Mouse (Mus musculus) intestine, embryonic 16.5 days (tissue): ENCODE results near the gene Anks1. TPM values are rescaled to one million over a fixed set of nuclear protein-coding genes. Genes with fewer than 3 reads are reported as not detected.

Source experiments
- ATAC-seq: fragments of 200-750 bp; cut with Nextera tagmentation; 2 replicates; pipeline ENCODE4 v1.8.0; 2017; ENCODE audit warnings: moderate TSS enrichment, moderate library complexity
- H3K27ac ChIP-seq: fragments of 300-500 bp; sonication (generic); 2 replicates; pipeline ENCODE4 v1.5.1; 2014; ENCODE audit warnings: mild to moderate bottlenecking, low read length
- H3K27me3 ChIP-seq: fragments of 300-500 bp; sonication (generic); replicated peaks from 2 replicates; pipeline ENCODE4 v1.6.1; 2014; ENCODE audit warnings: low read length, control low read depth, mixed read lengths; ENCODE audit not compliant: control insufficient read depth, insufficient read depth
- H3K36me3 ChIP-seq: fragments of 300-500 bp; sonication (generic); 2 replicates; pipeline ENCODE4 v1.6.1; 2014; ENCODE audit warnings: low read length, control low read depth; ENCODE audit not compliant: control insufficient read depth, insufficient read depth
- H3K4me1 ChIP-seq: fragments of 300-500 bp; sonication (generic); 2 replicates; pipeline ENCODE4 v1.6.1; 2014; ENCODE audit warnings: low read length, control low read depth, mixed read lengths; ENCODE audit not compliant: control insufficient read depth, insufficient read depth
- H3K4me2 ChIP-seq: fragments of 300-500 bp; sonication (generic); 2 replicates; pipeline ENCODE4 v1.6.1; 2014; ENCODE audit warnings: low read depth, low read length, control low read depth
- H3K4me3 ChIP-seq: fragments of 300-500 bp; sonication (generic); 2 replicates; pipeline ENCODE4 v1.5.1; 2014; ENCODE audit warnings: mild to moderate bottlenecking, low read length
- H3K9ac ChIP-seq: fragments of 300-500 bp; sonication (generic); 2 replicates; pipeline ENCODE4 v1.6.1; 2014; ENCODE audit warnings: low read depth, low read length
- H3K9me3 ChIP-seq: fragments of 300-500 bp; sonication (generic); 2 replicates; pipeline ENCODE4 v1.6.1; 2016; ENCODE audit warnings: low read length, control low read depth; ENCODE audit not compliant: control insufficient read depth
- WGBS: fragments of 180-500 bp; shearing (Covaris S2); extraction: QIAGEN DNeasy Blood & Tissue Kit; methylation state at CpG from one replicate; pipeline ENCODE4 v1.1.7; 2014; 5-methylcytosine and 5-hydroxymethylcytosine counted together
- polyA plus RNA-seq: library from polyadenylated mRNA; unstranded; fragments of >200 nt; fragmentation: Nextera tagmentation; extraction: Ambion mirVana; gene quantifications from 2 replicates; pipeline ENCODE4 v1.2.1, GENCODE M21; 2015

Anks1 gene
- polyA plus RNA-seq, 1 experiment from 2014 or later: 10.0 TPM

DNA sequence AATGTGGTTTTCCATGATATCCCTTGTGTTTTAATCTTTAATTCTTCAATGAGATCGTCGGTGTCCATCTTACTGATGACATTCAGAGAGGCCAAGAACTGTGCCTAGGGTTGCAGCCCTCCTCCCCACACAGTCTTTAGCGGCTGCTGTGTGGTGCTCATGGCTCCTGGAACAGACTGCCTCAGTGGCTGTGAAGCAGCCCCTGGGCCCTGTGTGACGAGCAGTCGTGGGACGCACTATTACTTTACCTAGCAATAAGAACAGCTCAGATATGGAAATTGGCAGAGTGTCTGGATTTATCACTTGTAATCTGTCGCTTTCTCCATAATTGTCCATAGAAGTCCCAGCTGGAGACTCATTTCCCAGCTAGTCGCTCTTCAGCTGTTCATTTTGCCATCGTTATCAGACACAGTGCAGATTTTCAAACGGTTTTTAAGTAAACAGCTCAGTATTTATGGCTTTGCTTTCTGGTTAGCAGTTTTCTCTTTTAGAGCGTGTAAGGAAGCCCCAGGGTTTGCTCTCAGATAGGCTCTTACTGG is 13.1 kb downstream of the Anks1 start:
- peaks cover 41% of the 10 kb centered on the region for H3K4me1 ChIP-seq
- H3K27me3 ChIP-seq: no peaks in the 10 kb centered on the region
- no peaks in the 10 kb centered on the region for H3K9me3 ChIP-seq
- no peak overlapping the region for H3K4me3 ChIP-seq
- H3K36me3 ChIP-seq: no peaks in the 10 kb centered on the region
- WGBS: 50% methylated on average over 11 of the region's 11 CpGs
- no peak overlapping the region for H3K27ac ChIP-seq
- H3K9ac ChIP-seq: no peak overlapping the region
- ATAC-seq: no peak
- H3K4me2 ChIP-seq: no peak overlapping the region

DNA sequence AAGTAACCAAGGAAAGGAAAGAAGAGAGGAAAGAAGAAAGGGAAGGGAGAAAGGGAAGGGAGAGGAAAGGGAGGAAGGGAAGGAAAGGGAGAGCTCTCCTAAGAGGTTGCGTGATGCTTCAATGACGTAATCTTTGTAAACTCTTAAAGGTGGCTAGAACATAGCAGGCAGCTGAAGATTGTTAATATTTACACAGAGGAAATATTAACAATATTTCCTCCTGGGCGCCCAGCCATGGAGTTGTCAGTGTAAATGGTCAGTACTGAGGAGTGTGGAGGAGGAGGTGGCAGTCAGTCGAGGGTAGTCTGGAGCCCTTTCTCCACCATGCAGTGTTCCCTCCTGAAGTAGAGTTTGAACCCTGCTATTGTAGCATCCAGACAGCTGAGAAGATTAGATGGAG is 15.9 kb downstream of the Anks1 start:
- no peaks in the 10 kb centered on the region for H3K36me3 ChIP-seq
- no peaks in the 10 kb centered on the region for H3K9me3 ChIP-seq
- no peaks in the 10 kb centered on the region for H3K27me3 ChIP-seq
- H3K9ac ChIP-seq: no peak overlapping the region
- peak overlapping the region; percentile 58 for H3K27ac ChIP-seq
- H3K4me1 ChIP-seq: peaks cover 39% of the 10 kb centered on the region
- peak; percentile 79 for ATAC-seq
- WGBS: 29% methylated on average over 4 of the region's 4 CpGs
- no peak overlapping the region for H3K4me3 ChIP-seq
- no peak overlapping the region for H3K4me2 ChIP-seq

DNA sequence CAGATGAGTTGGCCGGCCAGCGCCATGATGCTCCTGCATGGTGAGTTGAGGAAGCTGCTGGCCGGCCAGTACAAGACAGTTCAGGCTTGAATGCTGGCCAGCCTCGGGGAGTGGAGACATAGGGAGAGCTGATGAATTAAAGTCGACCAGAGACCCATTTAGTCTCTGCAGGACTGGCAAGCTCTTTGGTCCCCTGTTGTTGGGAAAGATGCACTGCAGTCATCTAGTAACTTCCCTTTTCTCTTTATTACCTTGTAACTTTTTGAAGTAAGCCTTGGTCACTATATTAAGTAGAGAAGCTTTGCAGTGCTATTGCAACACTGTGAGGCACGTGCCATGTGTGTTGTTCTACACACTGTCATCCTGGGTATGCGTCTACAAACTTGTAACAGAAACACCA is 16.4 kb downstream of the Anks1 start:
- Histone ChIP-seq H3K36me3 (no peaks in the 10 kb centered on the region), H3K4me2 (no peak overlapping the region), H3K27ac (peak overlapping the region; percentile 58), H3K27me3 (no peaks in the 10 kb centered on the region), H3K4me1 (peaks cover 38% of the 10 kb centered on the region), H3K9ac (no peak overlapping the region), H3K4me3 (no peak overlapping the region), H3K9me3 (no peaks in the 10 kb centered on the region)
- ATAC-seq: peak; percentile 47
- WGBS: 63% methylated on average over 7 of the region's 7 CpGs

- no peak for ATAC-seq
- H3K27ac ChIP-seq: no peak overlapping the region
- whole genome bisulfite sequencing: 91% methylated on average over 5 of the region's 5 CpGs
These were observed 21.2 kb downstream of the Anks1 start for GRCm38 (mm10) chr17:27930291-27930690.

DNA sequence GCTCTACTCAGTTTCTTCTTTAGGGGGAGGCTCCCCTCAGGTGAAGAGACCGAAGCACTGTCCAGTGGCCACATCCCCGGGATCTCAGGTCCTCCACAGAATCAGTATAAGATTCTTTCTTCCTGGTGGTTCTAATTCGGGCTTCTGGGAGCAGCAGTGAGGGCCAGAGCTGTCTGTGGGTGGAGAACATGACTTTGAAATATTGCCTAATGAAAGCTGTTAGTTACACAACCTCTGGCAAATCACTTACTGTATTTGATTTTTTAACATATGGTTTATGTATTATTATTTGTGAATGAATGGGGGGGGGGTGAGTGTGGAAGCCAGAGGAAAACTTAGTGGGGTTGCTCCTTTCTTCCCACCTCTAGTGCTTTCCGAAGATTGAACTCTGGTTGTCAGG is 22.7 kb downstream of the Anks1 start:
- Histone ChIP-seq H3K27ac (no peak overlapping the region), H3K4me3 (no peak overlapping the region), H3K4me2 (no peak overlapping the region), H3K36me3 (no peaks in the 10 kb centered on the region), H3K9ac (no peak overlapping the region), H3K9me3 (no peaks in the 10 kb centered on the region), H3K27me3 (no peaks in the 10 kb centered on the region), H3K4me1 (peaks cover 20% of the 10 kb centered on the region)
- ATAC-seq: no peak
- WGBS: 73% methylated on average over 4 of the region's 4 CpGs

More at GRCm38 (mm10) chr17:27930291-27930690, 21.2 kb downstream of the Anks1 start:
- H3K27me3 ChIP-seq: no peaks in the 10 kb centered on the region
- no peak overlapping the region for H3K4me2 ChIP-seq
- H3K4me1 ChIP-seq: peaks cover 28% of the 10 kb centered on the region
- no peak overlapping the region for H3K4me3 ChIP-seq
- H3K36me3 ChIP-seq: no peaks in the 10 kb centered on the region
- H3K9me3 ChIP-seq: no peaks in the 10 kb centered on the region
- no peak overlapping the region for H3K9ac ChIP-seq

GRCm38 (mm10) chr17:27934136-27934910 is 25.2 kb downstream of the Anks1 start:
- Histone ChIP-seq H3K27ac (peak overlapping the region; percentile 40; the same call in 1 of the 2 replicates), H3K4me3 (no peak overlapping the region), H3K27me3 (no peaks in the 10 kb centered on the region), H3K9me3 (no peaks in the 10 kb centered on the region), H3K9ac (no peak overlapping the region), H3K4me1 (peaks cover 38% of the 10 kb centered on the region), H3K4me2 (no peak overlapping the region), H3K36me3 (no peaks in the 10 kb centered on the region)
- no peak for ATAC-seq
- 68% methylated on average over 10 of the region's 10 CpGs for WGBS

DNA sequence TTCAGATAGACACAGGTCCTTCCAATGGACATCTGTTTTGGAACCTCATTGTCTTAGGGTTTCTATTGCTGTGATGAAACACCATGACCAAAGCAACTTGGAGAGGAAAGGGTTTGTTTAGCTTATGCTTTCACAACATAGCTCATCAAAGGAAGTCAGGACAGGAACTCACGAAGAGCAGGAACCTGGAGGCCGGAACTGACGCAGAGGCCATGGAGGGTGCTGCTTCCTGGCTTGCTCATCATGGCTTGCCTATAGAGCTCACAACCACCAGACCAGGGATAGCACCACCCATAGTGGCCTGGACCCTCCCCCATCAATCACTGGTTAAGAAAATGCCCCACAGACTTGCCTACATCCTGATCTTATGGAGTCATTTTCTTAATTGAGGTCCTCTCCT is 26.0 kb downstream of the Anks1 start:
- Histone ChIP-seq H3K9ac (no peak overlapping the region), H3K9me3 (no peaks in the 10 kb centered on the region), H3K4me1 (peaks cover 46% of the 10 kb centered on the region), H3K4me2 (no peak overlapping the region), H3K36me3 (no peaks in the 10 kb centered on the region), H3K27me3 (no peaks in the 10 kb centered on the region), H3K4me3 (no peak overlapping the region), H3K27ac (no peak overlapping the region)
- no peak for ATAC-seq
- WGBS: 79% methylated on average over 3 of the region's 3 CpGs

DNA sequence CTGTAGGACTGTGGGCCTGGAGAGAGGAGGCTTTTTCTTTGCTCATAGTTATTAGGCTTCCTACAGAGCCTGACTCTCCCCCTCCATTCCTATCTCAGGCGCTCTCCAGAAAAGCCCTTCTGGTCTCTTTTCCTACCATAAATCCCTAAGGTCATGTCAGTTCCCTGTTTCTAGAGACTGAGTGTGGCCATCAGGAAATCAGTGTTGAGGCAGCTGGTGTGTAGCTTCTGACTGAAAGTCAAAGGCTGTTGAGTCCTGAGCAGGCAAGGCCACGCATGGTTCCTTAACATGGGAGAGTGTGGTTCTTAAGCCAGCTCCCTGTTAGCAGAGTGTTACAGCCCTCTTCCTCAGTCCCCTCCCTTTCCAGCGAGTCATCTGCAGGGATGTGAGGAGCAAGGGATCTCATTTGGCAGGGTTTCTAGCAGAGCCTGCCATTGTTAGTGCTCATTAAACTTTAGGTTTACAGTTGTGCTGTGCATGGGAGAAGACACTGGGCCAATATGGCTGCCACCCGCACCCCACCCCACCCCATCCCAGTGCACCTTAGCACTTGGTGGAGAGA is 28.0 kb downstream of the Anks1 start:
- ATAC-seq: no peak
- WGBS: 71% methylated on average over 4 of the region's 4 CpGs
- 0 out of 2 replicates have a peak overlapping the region, but pooled peaks have one; percentile 43 for H3K27ac ChIP-seq

DNA sequence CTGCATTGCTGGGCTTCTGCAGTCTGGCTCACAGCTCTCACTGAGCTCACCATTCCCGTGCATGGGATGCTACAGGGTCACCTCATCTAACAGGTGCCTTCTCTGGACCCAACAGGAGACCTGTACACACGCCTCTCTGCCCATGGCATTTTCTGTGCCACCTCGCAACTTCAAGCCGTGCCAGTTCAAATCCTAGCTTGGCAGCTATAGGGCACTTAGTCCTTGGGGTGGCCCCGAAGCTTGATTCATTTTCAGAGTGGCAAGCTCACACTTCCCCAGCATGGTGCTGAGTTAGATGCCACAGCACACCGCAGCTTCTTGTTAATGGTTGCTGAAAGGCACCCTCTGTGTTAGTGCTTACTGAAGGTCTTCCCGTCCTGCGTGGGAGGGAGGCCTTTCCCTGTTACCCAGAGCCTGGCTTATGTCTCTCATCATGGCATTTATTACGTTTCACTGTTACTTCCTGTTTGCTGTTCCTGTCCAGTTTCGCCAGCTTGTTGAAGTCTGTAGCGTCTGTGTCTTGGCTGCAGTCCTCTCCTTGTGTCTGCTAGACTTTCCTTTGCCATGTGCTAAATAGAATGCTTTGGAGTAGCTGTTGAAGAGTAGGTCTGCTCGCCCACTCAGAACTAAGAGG is 29.1 kb downstream of the Anks1 start:
- no peaks in the 10 kb centered on the region for H3K36me3 ChIP-seq
- WGBS: 59% methylated on average over 12 of the region's 12 CpGs
- H3K9ac ChIP-seq: peak overlapping the region; percentile 13; the same call in 1 of the 2 replicates
- H3K9me3 ChIP-seq: no peaks in the 10 kb centered on the region
- no peaks in the 10 kb centered on the region for H3K27me3 ChIP-seq
- H3K4me3 ChIP-seq: no peak overlapping the region
- H3K27ac ChIP-seq: peak overlapping the region; percentile 43
- H3K4me2 ChIP-seq: no peak overlapping the region
- H3K4me1 ChIP-seq: peaks cover 50% of the 10 kb centered on the region
- ATAC-seq: no peak

More for the DNA sequence above, 28.0 kb downstream of the Anks1 start:
- Histone ChIP-seq H3K9me3 (no peaks in the 10 kb centered on the region), H3K4me3 (no peak overlapping the region), H3K4me1 (peaks cover 58% of the 10 kb centered on the region), H3K9ac (no peak overlapping the region), H3K27me3 (no peaks in the 10 kb centered on the region), H3K4me2 (no peak overlapping the region), H3K36me3 (no peaks in the 10 kb centered on the region)
